Mouse (Mus musculus) 3134 (cell line): ENCODE measurements at regions not wholly inside any gene's neighbourhood (a gene's known extent, or its start where the extent isn't known, plus 50 kb on each side); places are given as distances from the start of the nearest gene placed in this dataset.

Experiments
- DNase-seq: peaks from one replicate; pipeline ENCODE4 v3.0.0-alpha.2; 2011; ENCODE audit warnings: low spot score; ENCODE audit not compliant: insufficient read length; ENCODE audit errors: extremely low read depth

DNA sequence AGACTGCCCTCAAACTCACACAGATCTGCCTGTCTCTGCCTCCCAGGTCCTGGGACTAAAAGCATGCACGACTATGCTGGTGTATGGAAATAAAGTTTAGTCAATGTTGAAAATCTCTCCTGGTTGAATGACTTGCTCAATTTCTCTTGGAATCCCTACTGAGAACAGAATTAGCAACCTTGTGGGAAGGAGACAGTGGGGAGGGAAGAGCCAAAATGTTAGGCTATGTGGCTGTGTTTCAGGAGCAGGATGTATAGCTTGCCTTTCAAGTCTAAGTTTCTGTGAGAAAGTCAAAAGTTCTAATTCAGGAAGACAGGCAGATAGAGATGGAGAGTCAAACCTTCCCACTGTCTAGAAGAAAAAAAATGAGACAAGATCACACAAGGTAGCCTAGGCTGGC, 168.3 kb upstream of the Creb1 start:
- no peak for DNase-seq

DNA sequence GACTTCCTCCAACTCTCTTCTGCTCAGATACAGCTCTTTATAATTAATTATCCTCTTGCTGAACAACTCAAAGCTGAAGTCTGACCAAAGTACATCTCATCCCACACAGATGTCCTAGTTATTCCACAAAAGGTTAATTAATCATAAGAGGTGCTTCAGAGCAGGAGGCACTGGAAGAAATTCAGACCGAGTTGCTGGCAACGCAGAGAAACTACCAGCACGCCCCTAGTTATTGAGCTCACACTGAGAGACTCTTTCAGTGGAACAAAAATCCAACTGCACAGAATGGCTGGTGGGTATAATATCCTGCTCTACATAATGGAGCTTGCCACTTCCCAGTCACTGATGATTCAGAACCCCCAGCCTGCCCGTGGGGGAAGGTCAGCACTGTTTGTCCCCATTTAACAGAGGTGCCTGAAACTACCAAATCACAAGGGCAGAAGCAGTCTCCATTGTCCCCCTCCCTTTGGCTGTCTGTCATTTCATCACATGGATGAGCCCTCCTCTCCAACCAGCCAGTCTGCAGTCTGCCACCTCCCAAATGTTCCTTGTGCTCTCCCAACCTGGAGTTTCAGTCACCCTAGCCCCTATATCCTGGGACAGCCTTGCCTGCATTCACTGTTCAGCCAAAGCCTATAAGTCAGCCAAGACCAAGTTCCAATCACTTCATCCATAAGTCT, 170.3 kb upstream of the Creb1 start:
- no peak for DNase-seq

DNA sequence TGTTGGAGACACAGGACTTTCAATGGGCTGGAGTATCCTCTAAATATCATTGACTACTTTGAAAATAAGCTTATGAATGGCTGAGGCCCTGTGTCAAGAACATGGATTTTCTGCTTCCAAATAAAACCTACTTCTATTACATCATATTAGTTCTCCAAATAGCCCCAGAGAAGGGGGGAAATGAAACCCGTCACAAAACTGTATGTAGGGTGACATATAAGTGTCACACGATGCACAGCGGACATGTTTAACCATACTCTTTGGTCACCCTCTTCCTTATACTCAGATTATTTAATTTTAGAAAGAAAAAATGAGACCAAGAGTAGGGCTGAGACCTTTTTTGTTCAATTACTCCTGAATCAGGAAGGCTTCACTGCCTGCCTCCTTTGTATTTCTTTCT, 189.2 kb upstream of the Creb1 start:
- no peak for DNase-seq

DNA sequence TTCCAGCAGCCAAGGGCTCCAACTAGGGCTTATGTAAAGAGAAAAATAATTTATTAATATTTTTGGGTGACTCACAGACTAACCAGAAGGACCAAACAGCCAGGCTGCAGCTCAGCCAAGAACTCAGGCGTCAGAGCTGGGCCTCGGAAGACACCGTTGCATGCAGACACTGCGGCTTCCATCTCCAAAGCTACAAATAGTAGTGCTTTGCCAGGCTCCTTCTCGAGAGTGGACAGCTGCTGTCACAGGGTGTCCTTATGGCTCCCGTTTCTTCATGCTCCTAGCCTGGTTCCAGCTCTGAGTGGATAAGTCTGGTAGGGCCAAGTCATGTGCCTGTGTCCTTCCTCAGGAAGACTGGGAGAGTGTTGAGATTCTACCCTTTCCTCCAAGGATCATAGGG, 190.8 kb upstream of the Creb1 start:
- DNase-seq: no peak

DNA sequence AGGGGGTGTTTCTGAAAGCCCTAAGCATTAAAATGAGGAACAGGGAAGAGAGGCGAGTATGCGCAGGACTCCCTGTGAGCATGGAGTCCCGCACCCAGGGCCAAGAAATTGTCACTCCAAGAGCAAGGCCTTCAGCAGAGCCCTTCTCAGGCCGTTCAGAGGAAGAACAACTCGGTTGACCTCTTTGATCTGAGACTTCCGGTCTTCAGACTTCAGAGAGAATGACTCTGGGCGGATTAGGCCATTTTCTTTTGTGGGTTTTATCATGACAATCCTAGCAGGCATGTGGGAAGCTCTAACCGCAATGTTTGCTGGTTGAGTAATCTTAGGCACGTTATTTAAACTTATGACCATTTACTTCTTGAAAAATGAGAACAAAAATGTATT, 193.9 kb upstream of the Creb1 start:
- peak; percentile 28 for DNase-seq

DNA sequence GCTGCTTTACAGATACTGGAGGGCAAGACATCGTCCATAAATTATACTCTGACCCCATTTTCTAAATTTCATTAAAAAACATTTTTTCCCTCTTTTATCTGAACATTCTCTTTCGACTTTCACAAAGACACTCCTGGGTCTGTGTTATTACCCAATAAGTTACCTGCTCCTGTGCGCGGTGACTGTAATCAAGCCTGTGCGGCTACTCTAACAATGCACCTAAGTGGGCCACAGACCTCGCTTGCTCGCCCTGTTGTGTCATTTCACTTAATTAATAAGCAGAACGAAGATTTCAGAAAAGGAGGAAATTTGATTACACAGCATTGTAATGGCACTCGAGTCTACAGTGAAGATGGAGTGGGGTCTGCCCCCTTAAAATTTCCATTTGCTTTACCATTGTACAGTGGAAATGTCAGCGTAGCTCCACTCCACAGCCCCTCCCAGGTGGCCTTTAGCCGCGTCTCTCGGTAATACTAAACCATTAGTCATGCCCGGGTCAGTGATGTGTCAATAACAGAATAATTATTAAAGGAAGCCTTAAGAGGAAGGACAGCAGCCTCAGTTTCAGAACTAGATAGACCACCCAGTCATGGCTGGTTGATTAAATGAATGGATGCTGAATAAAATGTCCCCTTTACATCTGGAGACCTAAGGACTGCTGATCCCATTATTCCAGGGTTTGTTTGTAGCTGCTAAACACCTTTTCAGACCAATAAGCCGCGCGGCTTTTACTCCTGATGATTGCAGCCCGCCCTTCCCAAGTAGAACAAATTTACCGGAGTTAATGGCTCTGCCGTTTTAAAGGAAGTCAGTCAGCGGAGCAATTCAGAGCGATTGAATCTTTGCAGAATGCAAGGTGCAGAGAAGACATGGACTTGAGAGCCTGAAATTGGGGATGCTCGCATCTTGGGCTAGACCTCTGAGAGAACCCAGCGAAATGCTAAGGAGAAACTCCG, 194.5 kb upstream of the Creb1 start:
- DNase-seq: no peak

DNA sequence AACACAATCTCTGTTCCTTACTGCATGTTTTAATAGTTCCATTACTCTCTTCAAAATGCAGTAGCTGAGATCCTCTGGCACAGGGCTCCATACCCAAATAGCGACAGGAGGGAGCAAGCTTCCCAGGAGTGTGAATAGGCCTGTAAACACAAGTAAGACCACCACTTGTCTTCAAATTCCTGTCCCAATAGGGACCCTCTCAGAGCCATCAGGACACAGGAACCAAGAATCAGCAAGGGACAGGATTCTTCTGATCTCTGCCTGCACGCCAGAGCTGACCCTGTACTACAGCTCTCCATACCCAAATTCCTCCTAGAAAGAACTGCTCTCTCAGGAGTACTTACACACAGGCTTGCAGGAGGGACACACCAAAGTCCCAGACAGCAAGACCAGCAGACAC, 200.9 kb upstream of the Creb1 start:
- no peak for DNase-seq

DNA sequence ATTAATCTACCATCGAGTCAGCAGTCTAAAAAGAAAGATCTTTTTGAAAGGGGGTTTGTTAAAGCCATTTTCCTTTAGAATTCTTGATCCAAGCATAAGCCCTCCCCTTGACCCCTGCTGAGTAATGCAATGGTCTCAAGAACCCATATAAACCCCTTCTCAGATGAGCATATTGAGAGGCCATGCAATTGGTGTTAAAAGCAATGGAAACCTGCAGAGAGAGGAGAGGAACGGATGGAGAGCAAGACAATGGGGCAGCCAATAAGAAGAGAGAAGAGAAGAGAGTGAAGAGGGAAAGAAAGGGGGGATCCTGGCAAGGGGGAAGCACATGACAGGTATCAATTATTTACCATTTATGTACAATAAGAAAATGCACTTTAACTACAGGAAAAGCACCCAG, 201.7 kb upstream of the Creb1 start:
- no peak for DNase-seq

DNA sequence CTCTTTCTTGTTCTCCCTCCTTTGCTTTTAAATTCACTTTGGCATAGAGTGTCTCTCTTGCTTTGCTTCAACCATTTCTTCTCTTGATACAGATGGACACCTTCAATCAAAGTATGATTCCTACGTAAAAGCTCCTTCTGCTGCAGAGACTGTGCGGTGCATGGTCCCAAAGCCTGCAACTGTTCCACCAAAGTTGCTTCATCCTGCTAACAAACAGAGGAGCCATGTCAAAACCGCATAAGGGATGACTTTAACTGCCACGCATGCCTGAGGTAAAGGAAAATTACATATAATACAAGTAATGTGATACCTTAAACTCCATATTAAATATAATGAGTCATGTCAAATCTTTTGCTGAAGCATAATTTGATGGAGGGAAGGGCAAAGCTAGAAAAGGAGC, 200.1 kb upstream of the Klf7 start:
- DNase-seq: no peak

DNA sequence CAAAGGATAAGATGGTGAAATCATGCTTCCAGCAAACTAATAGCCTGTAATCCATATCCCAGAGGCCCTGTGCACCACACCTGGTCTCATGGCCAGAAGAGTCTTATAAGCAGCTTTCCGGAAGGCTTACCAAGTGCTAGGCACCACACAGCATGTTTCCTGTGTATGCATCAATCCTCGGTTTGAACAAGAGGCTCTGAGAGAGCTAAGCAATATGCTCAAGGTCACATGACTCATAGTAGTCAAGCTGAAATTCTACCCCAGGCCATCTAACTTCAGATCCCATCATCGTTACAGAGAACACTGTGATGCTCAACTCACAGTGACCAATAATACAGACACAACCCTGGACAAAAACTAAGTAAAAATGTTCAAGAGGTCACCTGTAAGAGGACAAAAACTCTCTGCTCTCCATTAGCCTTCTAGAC, 197.1 kb upstream of the Klf7 start:
- no peak for DNase-seq

DNA sequence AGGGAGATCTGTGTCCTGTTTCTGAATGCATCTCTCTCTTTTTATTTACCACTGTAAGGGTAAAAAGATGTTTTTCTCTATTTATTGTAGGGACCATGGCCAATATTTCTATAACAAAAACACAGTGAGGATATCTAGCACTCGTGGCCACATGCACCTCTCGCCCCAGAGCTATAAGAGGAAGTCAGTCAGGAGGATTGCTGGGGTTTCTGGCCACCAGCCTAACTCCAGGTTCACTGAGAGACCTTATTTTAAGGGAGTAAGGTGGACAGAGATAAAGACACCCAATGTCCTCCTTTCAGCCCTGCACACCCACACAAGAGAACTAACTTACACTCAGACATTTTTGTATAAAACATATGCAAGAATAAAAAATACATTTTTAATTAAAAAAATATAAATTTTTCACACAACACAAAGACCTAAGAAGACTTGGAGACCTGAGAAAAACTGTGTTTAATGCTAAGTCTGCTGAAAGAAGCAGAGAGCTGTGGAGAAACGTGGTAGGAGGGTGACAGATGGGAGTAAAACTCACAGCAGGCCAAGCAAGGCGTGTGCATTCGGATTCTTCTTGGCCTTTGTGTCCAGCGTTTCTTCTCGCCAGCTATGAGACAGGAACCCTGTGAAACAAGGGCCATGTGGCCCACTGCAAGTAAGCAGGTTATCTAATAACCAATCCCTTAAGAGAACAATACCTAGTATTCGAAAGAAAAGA, 196.5 kb upstream of the Klf7 start:
- no peak for DNase-seq

DNA sequence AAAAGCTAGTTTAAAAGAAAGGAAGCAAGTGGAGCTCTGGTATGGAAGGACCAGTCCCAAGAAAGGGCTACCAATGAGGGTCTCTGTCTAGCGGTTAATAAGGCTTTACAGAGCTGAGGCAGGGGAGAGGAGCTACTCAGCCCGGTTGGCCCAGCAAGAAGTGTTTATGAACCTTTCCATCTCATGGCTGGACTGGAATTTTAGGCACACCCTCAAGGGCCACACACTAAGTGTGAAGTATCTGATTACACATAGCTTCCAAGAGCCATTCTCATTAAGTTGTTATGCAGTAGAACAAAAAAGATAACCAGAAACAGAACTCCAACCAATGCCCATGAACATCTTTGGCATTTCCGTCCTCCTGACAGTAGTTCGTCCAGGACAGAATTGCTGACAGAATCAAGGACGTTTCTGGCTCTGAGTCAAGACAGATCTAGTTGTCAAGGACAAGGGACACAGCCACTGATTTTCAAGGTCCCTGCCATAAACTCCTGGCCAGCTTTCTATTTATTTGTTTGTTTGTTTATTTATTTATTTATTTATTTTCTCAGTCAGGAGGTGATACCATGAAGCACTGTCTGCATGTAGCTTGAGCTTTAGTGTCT, 195.1 kb upstream of the Klf7 start:
- no peak for DNase-seq

DNA sequence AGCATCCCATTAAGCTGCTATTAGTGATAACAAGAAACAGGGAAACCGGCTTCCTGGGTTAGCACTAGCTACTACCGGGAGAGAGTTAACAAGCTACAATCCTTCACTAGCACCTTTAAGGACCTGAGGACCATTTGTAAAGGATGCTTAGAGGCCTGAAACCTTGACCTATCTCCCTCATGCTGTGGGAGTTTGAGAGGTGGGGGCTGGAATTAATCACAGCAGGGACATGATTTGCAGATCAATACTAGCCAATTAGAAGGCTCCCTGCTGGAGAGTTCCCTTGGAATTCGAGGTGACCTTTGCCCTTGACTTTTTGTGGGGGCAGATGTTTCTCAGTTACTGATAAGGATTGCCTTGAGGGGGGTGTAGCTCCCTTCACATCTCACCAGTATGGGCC, 189.3 kb upstream of the Klf7 start:
- DNase-seq: no peak

DNA sequence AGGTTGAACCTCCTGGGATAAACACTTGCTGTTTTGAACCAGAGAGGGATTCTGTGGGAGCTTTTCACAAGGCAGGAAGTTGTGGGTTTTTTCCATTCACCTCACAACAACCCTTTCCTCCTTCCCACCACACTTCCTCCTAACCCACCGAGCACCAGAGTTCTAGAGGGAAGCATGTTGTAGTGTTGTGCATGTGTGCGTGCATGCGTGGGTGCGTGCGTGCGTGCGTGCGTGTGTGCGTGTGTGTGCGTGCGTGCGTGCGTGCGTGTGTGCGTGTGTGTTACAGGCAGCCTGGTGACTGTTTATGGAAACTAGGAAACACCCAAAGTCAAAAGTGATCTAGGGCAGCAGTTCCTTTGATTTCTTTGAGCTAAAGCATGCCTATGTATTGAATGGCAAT, 186.5 kb upstream of the Klf7 start:
- DNase-seq: no peak

DNA sequence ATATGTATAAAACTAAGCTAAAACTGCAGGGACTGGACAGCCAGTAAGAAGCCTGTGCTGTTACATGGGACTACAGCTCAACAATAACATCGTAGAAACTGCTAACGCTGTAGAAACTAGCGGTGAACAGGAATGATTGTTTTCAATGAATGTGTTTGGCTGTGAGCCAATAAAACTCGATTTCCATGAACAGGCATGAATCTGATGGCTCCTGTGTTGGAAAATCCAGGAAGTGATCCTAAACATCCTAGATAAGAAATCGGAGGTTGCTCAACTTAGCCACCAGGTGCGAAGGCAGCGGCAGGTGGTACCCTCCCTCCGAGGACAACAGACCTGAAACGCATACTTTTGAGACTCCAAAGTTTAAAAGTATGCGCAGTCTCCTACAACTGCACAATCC, 186.0 kb upstream of the Klf7 start:
- no peak for DNase-seq

DNA sequence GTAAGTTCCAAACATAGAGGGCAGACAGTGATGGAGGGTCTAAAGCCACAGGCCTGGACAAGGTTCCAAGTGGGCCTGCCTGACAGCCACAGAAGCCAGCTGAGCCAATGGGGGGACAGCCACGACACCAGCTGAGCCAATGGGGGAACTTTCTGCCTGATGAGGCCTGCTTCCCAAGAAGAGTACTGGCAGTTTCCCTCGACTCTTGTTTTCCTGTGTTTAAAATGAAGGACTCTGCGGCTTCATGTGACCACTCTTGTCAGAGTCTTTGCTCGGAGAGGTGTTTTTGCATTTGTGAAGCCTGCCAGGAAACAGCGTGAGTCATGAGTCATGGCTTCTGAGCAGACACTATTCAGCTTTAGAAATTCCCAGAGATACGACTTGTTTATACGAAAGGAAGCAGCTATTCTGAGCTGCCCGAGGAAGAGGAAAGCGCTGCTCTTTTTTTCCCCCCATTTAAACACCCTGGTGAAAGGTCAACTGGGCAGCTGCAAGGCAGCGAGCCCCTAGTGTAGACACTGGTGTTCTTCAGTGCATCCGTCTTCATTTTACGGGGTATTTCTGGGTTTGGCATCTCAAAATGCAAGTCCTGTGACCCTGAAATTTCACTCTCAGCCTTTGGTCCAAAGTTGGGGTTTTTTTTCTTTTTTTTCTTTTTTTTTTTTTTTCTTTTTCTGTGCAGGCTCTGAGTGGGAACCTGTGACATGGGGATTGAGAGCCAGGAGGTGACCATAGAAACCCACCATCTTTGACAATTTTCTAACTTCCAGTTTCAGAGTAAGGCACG, 183.5 kb upstream of the Klf7 start:
- peak; percentile 85 for DNase-seq

DNA sequence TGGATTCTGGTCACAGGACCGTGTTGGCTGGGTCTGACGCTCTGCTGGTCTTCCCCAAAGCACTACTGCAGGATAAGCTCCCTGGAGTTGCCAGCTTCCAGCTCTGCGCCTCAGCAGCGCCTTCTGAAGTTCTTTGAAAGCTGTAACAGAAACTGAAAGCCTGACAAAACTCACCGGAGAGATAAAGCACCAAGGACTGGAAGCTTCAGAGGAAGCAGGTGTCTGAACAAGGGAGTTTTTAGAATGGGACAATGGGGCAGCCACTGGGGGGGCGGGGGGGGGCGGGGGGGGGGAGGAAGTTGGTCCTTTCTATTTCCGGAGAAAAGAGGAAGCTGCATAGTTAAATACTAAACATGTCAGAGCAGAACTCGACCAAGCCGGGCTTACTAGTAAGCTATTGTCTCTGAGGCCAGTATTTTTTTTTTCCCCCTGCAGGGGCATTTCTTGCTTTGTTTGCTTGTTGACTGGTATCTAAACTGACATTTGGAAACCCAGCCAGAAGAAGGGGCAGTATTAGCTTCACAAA, 180.8 kb upstream of the Klf7 start:
- no peak for DNase-seq

DNA sequence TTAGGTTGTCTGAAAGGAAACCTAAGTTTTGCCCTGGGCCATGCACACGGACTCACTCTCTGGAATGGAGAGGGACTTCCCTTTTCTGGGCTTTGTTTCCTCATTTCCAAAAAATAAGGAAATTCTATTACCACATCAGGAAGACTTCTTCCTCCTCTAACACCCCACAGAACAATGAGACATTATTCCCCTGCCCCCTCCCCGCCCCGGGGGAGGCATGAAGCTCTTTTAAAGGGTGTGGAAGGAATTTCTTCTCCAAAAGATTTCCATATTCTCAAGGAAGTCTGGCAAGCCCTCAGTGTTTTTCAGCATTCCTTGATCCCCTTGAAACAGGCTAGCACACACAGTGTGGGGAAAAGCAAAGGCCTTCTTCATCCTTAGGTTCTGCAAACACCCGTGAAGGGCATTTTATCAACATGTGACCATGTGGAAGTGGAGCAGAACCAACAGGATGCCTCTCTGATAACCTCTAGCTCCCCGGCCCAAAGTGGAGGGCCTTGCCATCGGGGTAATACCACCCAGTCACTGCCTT, 179.5 kb upstream of the Klf7 start:
- DNase-seq: no peak

DNA sequence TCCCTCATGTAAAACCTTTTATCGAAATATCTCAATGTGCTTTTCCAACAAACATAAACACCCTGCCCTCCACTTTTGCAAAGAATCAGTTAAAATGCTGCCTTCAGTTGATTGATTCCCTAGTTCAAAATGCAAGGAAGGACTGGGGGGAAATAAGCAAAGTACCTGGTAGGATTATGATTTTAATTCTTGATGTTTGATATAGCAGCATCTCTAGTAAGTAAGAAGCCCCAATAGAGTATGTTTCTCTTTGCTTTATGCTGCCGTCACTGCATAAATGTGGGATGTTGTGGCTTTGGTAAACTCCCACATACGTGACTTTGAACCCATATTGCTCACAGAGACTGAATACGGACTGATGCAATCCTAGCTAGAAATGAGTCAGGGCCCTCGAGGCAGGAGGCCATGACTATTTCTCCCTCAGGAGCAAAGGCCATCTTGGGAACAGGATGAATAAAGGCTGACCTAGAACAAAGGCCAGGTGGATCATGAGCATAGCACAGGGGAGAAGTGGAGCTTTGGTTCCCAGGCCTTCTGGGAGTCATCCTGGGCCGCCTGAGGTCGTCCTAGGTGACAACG, 179.0 kb upstream of the Klf7 start:
- DNase-seq: peak; percentile 45
